Mouse (Mus musculus) hindlimb bud, embryonic 11.5 days (tissue): ENCODE measurements around the gene Draxin.
"Not testable (repeated sequence)": the region's sequence is repeated elsewhere in the genome, so short reads cannot be mapped to it uniquely, and the experiment has no call there.

Experiments used
- DNase-seq: peaks from one replicate; pipeline ENCODE4 v3.0.0-alpha.2; 2012; ENCODE audit warnings: low read depth, low spot score; ENCODE audit errors: extremely low spot score

The Draxin gene

DNA sequence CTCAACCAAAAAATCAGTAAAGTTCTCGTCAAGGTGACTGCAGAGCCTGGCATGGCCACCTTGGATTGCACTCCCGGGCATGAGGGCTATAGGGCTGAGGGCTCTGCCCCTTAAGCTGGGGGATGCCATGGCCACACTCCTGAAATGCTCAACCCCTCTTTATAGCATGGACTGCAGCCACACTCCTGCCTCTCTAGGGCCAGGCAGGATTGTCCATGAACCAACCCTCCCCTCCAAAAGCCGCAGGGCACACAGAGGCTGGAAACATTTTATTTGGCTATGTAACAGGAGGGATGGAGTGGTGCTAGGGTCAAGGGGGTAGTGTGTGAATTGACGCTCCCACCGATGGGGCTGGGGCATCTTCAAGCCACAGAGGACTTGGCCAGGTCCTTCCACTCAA lies 22.0 kb upstream of the Draxin start:
- DNase-seq = no peak

DNA sequence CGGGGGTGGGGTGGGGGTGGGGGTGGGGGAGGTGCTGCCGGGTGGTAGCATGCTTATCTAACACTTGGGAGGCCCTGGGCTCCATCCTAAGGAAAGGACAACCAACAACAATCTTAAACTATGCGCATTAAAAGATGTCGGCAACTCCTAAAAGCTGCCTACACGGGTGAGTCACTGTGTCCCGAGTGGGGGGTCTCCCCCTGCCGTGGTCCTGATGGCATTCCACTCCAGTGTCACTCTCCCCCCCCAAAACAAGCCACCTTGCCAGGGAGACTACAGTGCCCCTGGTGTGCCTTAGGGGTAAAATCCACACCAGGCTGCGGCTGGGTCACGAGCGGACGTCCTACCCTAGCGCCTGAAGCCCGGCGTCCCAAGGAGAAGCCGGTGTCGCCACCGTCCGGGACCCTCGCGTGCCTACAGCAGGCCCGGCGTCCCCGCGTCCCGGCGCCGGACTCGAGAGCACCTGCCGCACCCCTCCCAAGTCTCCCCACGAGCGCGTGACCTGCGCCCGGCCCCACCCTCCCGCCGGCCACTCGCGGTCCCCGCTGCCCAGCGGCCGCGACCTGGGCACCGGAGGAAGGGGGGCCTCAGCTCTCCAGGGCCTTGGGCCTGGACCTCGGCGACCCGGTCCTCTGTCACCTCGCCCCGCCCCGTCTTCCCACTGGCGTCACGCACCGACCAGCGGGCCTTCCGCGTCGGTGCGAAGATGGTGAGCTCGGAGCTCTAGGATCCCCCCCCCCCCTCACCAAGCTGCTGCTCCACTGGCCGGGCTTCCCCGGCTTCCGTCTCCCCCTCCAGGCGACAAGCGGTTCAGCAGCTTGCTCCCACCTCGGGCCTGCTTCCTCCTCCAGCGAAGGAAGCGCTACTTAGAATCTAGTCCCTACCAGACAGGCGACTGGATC lies 21.0 kb upstream of the Draxin start, which contains the start of gene Fbxo6:
Fbxo6 (minus strand) TSS at position 874 of the 902 bp plus-strand sequence.
- DNase-seq = no peak

DNA sequence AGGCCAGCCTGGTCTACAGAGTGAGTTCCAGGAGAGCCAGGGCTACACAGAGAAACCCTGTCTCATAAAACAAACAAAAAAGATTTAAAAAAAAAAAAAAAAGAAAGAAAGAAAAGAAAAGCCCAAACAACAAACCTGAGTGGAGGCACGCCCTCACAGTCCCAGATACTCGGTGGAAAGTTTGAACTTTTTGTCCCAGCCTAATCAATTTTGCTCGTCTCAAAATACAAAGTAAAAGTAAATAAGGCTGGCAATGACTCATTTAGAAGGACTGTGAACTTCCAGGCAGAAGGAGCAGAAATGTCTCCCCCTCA lies 20.4 kb upstream of the Draxin start:
- no peak for DNase-seq

DNA sequence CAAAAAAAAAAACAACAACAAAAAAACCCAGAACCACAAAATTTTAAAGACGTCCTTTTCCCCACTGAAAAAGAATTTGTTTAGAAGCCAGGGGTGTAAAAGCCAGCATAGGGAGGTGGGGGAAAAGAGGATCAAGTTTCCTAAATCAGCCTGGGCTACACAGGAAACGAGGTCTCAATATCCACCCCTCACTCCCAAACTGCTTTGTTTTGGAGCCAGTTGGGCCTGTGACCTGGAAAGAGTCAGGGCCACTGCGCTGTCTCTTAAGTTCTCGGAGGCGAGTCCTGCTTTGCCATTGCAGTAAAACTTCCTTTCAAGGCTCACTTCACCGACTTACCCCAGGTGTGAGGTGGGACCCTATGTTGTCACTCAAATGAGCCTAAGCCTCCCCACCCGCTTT lies 19.7 kb upstream of the Draxin start:
- no peak for DNase-seq

DNA sequence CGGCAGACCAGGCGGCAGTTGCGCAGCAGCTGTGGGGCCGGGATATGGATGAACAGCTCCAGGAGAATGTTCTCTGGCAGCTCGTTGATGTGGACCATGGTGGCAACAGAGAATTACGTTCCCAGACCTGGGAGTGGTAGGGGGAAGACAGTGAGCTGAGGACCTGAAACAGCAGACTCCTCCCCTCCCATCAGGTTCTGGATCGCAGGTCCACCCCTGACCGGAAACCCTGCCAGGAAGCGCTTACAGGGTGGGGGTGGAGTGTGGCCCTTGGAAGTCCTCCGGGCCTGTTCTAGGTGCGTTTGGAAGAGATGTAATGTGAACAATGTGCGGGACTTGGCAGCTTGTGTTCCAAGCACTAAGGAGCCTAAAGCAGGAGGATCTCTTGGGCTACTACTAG lies 19.0 kb upstream of the Draxin start:
- DNase-seq = no peak

DNA sequence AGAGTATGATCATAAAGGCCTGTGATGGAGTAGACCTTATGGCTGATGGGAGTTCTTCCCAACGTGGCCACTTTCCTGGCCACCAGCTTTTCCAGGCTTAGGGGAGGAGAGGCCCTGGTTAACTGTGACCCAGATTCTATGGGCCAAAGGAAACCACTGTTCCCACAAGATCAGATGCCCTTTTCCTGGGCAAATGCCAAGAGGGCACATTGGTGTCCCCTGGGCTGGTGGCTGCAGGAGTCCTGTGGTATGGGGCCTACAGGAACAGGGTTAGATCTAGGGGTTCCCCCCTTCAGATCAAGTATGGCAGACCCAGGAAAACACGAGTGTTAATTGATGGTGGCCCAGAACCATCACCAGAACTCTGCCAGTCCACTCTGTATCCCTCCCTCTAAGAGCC lies 17.2 kb upstream of the Draxin start:
- DNase-seq = no peak

DNA sequence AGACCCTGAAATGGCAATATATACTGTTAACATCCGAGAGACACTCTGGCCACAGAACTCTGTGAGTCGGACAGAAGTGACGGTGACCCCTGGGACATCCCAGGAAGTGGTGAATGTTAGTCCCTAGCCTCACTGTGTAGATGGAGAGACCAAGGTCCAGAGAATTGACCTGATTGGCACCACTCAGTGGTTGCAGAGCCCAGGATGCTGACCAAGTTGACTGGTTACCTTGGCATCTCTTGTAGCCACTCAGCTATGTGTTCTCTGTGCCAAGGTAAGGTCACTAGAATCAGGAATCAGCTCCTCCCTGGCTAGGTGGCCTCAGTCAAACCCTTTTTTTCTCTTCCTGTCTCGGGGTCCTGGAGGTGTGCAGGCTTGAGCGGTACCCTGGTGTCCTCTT lies 13.2 kb upstream of the Draxin start:
- no peak for DNase-seq

DNA sequence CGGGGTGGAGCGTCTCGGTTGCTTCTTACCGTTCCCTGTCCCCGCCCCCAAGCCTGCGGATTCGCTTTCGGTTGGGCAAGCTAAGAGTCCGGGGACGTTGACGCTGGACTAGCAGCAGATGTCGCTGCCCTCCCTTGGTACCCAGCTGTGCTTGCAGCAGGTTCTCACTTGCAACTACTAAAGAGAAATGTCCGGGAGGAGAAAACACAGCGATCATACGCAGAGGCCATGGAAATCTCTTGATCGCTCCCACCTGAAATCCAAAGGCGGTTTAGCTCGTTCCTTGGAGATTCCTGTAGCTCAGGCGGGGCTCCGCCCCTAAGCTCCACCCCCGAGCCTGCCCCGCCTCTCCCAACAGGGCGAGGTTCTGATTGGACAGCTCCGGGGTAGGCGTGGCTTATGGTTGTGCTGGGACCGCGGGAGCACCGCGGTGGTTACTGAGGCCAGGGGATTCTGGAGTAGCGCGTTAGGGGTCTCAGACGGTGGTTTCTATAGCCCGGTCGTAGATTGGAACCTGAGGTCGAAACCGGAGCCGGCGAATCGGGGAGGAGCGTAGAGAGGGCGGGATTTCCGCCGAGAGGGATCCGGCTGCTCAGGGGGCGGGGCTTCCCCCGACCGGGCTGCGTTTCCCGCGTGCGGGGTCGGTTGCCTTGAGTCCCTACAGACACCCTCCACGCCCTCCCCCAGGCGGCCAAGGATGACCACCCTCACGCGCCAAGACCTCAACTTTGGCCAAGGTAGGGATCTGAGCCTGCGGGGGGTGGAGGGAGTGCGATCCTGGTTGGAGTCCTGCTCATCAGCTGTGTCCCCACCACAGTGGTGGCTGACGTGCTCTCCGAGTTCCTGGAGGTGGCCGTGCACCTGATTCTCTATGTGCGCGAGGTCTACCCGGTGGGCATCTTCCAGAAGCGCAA lies 9.9 kb upstream of the Draxin start:
- DNase-seq = peak; percentile 92

DNA sequence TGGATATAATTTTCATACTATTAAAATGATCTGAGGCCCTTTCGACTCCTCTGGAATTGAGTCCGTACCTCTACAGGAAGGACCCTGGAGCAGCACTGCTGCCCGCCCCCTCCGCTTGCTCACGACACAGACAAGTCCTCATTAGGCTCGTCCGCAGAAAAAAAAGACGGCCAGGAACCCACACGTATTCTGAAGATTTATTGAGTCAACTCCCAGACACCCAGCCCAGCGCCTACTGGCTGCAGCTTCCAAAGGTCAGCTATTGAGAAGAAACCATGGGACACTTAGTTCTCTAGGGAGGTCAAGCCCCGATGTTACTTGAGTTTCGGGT lies 9.2 kb upstream of the Draxin start:
- no peak for DNase-seq

DNA sequence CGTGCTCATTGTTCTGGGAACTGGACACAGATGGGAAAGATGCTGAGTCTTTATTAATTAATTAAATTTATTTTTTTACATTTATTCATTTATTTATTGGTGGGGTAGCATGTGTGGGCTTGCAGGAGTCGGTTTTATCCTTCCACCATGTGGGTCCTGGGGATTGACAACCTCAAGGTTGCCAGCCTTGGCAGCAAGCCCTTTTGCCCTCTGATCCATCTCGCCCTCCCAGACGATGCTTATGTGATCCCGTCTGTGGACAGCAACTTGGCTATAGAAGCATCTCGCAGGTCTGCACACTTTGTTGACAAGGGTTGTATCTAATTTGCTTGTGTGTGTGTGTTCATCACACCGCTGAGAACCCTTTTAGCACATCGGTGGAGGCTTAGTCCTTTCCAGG lies 7.0 kb upstream of the Draxin start:
- DNase-seq = no peak

DNA sequence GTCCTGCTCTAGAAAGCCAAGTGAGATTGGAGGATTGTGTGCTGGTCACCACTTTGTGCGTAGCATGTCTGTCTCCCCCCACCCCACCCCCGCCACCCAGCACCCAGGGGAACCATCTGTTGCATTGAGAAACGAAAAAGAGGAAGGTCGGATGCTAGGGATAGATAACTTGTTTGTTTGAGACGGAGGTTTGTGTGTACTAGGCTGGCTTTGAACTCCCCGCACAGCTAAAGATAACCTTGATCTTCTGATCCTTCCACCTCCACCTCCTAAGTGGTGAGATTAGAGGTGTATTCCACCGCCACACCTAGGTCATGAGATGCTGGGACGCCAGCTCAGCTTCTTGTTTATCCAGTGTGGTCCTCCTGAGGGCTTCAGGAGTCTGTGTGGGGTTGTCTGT lies 4.5 kb upstream of the Draxin start:
- no peak for DNase-seq

DNA sequence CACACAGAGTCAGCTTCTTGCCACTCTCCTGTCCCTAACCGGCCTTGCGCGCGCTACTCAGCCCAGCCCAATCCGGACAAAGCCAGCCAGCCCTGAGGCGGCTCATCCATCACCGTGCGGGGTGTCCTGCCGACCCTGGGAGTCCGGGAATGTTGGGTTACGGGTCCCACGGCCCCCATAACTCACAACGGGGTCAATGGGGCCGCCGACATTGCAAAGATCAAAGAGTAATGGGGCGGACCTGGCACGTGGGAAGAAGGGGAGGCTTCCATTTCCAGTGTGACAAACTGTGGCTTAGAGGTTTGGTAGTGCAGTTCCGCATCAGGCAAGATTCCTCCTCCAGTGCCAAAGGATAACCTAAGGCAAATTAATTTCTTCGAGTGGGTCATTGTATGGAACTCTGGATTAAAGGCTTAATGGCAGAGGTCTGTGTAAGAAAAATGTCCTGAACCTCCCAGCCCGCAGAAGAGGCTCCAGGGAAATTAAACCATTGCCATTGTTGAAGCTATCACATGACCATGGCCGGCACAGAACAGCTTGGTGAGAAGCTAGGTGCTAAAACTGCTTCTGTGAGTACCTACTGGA lies 1.1 kb upstream of the Draxin start:
- no peak for DNase-seq

DNA sequence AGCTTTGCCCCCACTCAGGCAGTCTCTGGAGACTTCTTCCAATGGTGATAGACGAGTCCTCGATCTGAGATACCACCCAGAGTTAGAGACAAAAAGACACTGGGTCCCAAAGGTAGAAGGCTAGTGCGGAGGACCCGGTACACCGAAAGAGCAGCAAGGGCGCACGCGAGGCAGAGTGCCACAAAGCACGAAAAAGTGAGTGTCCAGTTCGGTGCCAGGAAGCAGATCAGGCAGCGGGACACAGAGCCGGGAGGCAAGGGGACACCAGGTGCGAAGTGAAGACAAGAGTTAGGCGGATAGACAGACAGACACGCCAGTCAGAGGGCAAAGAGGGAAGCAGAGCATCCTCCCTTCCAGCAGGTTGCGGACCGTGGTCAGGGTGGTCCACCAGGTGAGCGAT lies 365 bp downstream of the Draxin start, which contains the start of gene Mad2l2:
Mad2l2 (plus strand) TSS at position 252 of the 400 bp plus-strand sequence.
- no peak for DNase-seq

DNA sequence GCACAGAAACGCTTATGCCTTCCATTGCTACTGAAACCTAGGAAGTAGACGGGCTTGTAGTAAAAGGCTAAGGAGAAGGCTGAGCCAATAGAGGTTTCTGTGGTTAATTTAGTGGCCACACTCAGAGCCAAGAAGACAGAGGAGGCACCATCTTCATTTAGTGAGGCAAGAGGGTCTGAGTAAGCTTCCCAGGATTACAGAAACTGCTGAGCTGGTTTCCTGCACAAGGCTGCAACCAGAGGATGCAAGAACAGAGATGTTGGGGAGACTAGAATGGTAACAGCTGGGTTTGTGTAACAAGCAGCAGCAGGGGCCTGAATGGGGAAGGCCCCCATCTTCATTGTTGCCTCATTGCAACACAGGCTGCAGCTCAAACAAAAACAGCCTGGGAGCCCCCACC lies 1.8 kb downstream of the Draxin start:
- DNase-seq = no peak

DNA sequence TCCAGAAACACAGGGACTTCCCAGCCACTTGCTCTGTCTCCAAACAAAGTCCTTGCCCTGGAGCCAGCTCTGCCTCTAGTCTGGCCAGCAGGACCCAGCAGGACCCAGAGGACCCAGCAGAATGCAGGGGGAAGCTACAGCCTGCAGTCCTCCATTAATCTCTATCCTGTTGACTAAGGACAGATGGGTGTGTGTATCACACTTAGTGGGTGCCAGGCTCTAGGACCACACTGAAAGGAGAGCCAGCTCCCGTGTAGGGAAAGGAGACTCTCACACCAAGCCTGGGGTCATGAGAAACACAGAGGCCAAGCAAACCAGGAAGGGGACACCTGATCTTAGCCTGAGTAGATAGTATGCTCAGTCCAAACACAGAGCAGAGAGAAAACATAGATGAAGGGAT lies 2.3 kb downstream of the Draxin start:
- DNase-seq = no peak

DNA sequence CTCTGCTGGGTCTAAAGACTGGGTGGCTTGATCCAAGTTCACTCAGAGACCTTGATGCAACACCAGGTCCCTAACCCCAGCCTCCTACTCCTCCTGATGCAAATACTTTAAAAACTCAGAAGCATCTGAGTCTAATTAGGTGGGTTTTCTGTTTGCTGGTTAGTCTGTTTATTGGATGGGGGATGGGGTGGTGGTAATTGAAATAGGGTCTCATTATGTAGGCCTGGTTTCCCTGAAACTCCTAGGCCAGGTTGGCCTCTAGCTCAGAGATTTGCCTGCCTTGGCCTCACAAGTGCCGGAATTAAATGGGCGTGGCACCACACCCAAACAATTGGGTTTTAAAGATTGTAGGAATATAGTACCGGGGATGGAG lies 7.8 kb downstream of the Draxin start:
- no peak for DNase-seq

DNA sequence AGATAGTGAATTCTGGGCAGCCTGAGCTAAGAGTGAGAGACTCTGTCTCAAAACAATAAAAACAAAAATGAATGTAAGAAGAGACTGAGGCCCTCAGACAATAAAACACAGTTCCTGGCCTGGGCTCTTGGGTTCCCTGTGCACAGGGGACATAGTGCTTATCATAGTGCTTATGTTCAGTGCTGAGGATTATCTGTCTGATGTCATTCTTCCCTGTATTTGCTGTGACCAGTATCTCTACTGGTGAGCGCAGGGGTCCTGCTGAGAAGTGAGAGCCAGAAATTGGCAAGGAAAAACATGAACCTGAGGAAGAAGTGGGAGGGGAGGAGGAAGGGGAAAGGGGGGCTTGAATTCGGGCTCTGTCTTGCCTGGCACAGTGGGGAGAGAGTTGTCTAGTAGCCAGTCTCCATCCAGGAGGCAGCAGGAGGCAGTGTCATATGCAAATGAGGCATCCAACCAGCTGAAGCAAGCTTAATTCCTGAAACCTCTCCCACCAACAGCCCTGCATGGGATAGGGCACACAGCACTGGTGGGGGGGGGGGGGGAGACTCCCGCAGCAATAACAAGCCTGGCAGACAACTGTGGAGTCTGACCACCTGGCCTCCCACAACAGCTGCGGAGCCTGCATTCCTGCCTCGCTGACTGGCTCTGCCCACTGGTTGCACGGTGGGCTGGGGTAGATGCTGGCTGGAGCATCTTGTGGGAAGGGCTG lies 8.4 kb downstream of the Draxin start:
- DNase-seq = no peak

DNA sequence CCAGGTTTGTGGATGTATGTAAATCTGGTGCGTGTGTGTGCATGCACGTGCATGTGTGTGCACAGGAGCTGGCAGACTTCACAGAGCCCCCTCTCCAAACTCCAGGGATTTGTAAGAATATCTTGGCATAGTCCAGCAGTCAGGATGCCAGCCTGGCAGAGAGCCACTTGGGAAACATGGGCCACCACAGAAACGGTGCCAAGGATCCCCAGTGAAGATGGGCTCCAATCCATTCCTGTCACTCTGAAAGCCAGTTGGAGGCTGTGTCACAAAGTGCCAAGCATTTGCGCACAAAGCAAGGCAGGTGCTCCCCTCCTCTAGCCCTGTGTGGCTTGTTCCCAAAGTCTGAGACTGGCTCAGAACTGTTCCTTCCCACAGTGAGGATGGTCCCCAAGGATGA lies 9.1 kb downstream of the Draxin start:
- no peak for DNase-seq

DNA sequence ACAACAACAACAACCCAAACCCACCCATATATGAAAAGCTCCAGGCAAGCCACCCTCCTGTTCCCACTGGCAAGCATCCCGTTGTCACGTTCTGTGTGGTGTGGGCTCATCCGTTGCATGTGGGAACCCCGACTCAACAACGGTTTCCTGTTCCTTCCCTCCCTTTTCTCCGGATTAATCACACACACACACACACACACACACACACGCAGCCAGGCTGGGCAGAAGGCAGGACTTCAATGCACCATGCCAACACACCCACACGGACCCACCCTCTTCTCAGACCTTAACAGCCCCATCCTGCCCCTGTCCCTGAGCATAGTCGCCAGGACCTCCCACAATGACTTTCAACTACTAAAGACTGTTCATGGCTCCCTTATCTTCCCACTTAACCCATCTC lies 9.9 kb downstream of the Draxin start:
- no peak for DNase-seq

DNA sequence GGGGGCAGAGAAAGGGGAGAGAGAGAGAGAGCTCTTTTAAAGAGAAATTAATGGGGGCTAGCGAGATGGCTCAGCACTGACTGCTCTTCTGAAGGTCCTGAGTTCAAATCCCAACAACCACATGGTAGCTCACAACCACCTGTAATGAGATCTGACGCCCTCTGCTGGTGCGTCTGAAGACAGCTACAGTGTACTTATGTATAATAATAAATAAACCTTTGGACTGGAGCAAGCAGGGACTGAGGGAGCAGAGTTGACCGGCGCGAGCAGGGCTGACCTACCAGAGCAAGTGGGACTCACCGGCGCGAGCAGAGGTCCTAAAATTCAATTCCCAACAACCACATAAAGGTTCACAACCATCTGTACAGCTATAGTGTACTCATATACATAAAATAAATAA lies 10.9 kb downstream of the Draxin start:
- not testable (repeated sequence) for DNase-seq

DNA sequence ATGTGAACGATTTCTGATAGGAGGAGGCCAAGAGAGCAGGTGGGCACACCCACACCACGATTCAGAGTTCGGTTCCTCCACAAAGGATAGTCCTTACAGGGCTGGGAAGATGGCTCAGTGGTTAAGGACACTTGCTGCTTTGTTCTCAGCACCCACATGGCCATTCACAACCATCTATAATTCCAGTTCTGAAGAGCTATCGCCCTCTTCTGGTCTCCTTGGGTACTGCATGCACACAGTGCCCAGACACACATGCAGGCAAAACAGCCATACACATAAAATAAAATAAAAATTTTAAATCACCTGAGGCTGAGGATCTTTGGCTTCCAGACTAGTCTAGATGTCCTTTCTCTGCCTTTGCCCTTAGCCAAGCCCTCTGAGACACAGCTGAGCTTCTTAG lies 13.1 kb downstream of the Draxin start:
- no peak for DNase-seq
